Mouse (Mus musculus): Measurements from ENCODE around the gene Tia1.

The Tia1 gene

GRCm38 (mm10) chr6:86431531-86431930 is 27.5 kb downstream of the Tia1 start:
- DNase-seq (ENCODE audit: low spot score in 2 of 2) = no peak

- DNase-seq (ENCODE audit: low spot score in 2 of 2) = no peak
Observed at GRCm38 (mm10) chr6:86433696-86434095, 29.7 kb downstream of the Tia1 start.

GRCm38 (mm10) chr6:86437711-86438110 is 33.7 kb downstream of the Tia1 start:
- DNase-seq (ENCODE audit: low spot score in 2 of 2) = no peak

GRCm38 (mm10) chr6:86438272-86439118 is 34.5 kb downstream of the Tia1 start, which contains the start of gene C87436:
TSS of gene C87436 (plus strand) at chr6:86438374.
- DNase-seq (ENCODE audit: low spot score in 2 of 2) = peak; percentile 98

GRCm38 (mm10) chr6:86439119-86439496 is 35.1 kb downstream of the Tia1 start:
- DNase-seq (ENCODE audit: low spot score in 2 of 2) = no peak

GRCm38 (mm10) chr6:86439531-86439930 is 35.5 kb downstream of the Tia1 start:
- no peak for DNase-seq (ENCODE audit: low spot score in 2 of 2)

GRCm38 (mm10) chr6:86441571-86441970 is 37.6 kb downstream of the Tia1 start:
- no peak for DNase-seq (ENCODE audit: low spot score in 2 of 2)

GRCm38 (mm10) chr6:86445551-86445950 is 41.5 kb downstream of the Tia1 start:
- DNase-seq (ENCODE audit: low spot score in 2 of 2) = no peak

GRCm38 (mm10) chr6:86446927-86447568 is 43.0 kb downstream of the Tia1 start:
- DNase-seq (ENCODE audit: low spot score in 2 of 2) = no peak

GRCm38 (mm10) chr6:86456727-86457126 is 52.7 kb downstream of the Tia1 start:
- no peak for DNase-seq (ENCODE audit: low spot score in 2 of 2)

- no peak for DNase-seq (ENCODE audit: low spot score in 2 of 2)
Observed at GRCm38 (mm10) chr6:86463079-86463478, 59.1 kb downstream of the Tia1 start.

GRCm38 (mm10) chr6:86471317-86471716 is 67.3 kb downstream of the Tia1 start:
- DNase-seq (ENCODE audit: low spot score in 2 of 2) = no peak

- DNase-seq (ENCODE audit: low spot score in 2 of 2) = no peak
Observed at GRCm38 (mm10) chr6:86471760-86472099, 67.7 kb downstream of the Tia1 start.

- DNase-seq (ENCODE audit: low spot score in 2 of 2) = peak; percentile 100
Observed at GRCm38 (mm10) chr6:86472100-86472955, 68.3 kb downstream of the Tia1 start.

- no peak for DNase-seq (ENCODE audit: low spot score in 2 of 2)
Observed at GRCm38 (mm10) chr6:86473077-86473476, 69.1 kb downstream of the Tia1 start.

GRCm38 (mm10) chr6:86474072-86474471 is 70.1 kb downstream of the Tia1 start:
- no peak for DNase-seq (ENCODE audit: low spot score in 2 of 2)

- DNase-seq (ENCODE audit: low spot score in 2 of 2) = no peak
Observed at GRCm38 (mm10) chr6:86474646-86475181, 70.7 kb downstream of the Tia1 start.

- no peak for DNase-seq (ENCODE audit: low spot score in 2 of 2)
Observed at GRCm38 (mm10) chr6:86475462-86476167, 71.6 kb downstream of the Tia1 start.

- no peak for DNase-seq (ENCODE audit: low spot score in 2 of 2)
Observed at GRCm38 (mm10) chr6:86476931-86477330, 72.9 kb downstream of the Tia1 start.

- no peak for DNase-seq (ENCODE audit: low spot score in 2 of 2)
Observed at GRCm38 (mm10) chr6:86479311-86479710, 75.3 kb downstream of the Tia1 start.

GRCm38 (mm10) chr6:86479816-86480188 is 75.8 kb downstream of the Tia1 start:
- DNase-seq (ENCODE audit: low spot score in 2 of 2) = no peak
